Mouse (Mus musculus) forebrain, embryonic 13.5 days (tissue): ENCODE data around the gene Plekha3. TPM values are rescaled to one million over a fixed set of nuclear protein-coding genes. Genes with fewer than 3 reads are reported as not detected.

Experiments
- ATAC-seq: fragments of 200-750 bp; cut with Nextera tagmentation; 2 replicates; pipeline ENCODE4 v1.8.0; 2017
- H3K27ac ChIP-seq: fragments of 300-500 bp; sonication (generic); 2 replicates; pipeline ENCODE4 v1.5.1; 2015; ENCODE audit warnings: inconsistent platforms, mild to moderate bottlenecking, moderate library complexity
- H3K27me3 ChIP-seq: fragments of 300-500 bp; sonication (generic); 2 replicates; pipeline ENCODE4 v1.6.1; 2015; ENCODE audit warnings: mild to moderate bottlenecking, inconsistent platforms
- H3K36me3 ChIP-seq: fragments of 300-500 bp; sonication (generic); 2 replicates; pipeline ENCODE4 v1.6.1; 2015; ENCODE audit warnings: mild to moderate bottlenecking, inconsistent platforms; ENCODE audit not compliant: poor library complexity, severe bottlenecking
- H3K4me1 ChIP-seq: fragments of 300-500 bp; sonication (generic); 2 replicates; pipeline ENCODE4 v1.6.1; 2015; ENCODE audit warnings: inconsistent platforms
- H3K4me2 ChIP-seq: fragments of 300-500 bp; sonication (generic); 2 replicates; pipeline ENCODE4 v1.6.1; 2015; ENCODE audit warnings: inconsistent platforms, mild to moderate bottlenecking, moderate library complexity
- H3K4me3 ChIP-seq: fragments of 300-500 bp; sonication (generic); 2 replicates; pipeline ENCODE4 v1.5.1; 2015; ENCODE audit warnings: mild to moderate bottlenecking, inconsistent platforms
- H3K9ac ChIP-seq: fragments of 300-500 bp; sonication (generic); 2 replicates; pipeline ENCODE4 v1.6.1; 2015; ENCODE audit warnings: mild to moderate bottlenecking, inconsistent platforms
- H3K9me3 ChIP-seq: fragments of 300-500 bp; sonication (generic); replicated peaks from 2 replicates; pipeline ENCODE4 v1.6.1; 2016; ENCODE audit warnings: inconsistent platforms
- WGBS: fragments of 180-500 bp; shearing (Covaris S2); methylation state at CpG from one replicate; pipeline ENCODE4 v1.1.7; 2015; 5-methylcytosine and 5-hydroxymethylcytosine counted together
- polyA plus RNA-seq: library from polyadenylated mRNA; unstranded; fragments of >200 nt; fragmentation: Nextera tagmentation; extraction: Ambion mirVana; gene quantifications from 2 replicates; pipeline ENCODE4 v1.2.1, GENCODE M21; 2015

Plekha3 gene
- polyA plus RNA-seq, 1 experiment from 2014 or later, result 6.4 TPM

DNA sequence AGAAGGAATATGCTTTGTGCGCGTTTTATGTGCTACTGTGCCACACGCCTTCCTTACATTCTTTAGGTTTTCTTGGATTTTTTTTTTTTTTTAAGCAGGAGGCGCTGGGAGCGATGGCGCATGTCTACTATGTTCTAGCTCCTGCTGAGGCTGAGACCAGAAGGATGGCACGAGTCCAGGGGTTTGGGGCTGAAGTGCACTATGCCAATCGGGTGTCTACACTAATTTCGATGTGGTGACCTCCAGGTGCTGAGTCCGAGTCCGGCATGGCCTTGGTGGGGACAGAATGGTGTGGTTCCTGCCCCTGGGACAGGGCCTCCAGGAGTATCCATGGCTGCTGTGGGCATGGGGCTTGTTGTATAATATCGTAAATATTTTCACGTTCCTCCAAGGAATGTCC lies 16.5 kb upstream of the Plekha3 start:
- no peaks in the 10 kb centered on the region for H3K4me1 ChIP-seq
- H3K9me3 ChIP-seq, result no peaks in the 10 kb centered on the region
- H3K27me3 ChIP-seq, result no peaks in the 10 kb centered on the region
- peaks cover 15% of the 10 kb centered on the region for H3K36me3 ChIP-seq
- ATAC-seq, result no peak
- 85% methylated on average over 13 of the region's 13 CpGs for WGBS
- no peak overlapping the region for H3K4me2 ChIP-seq
- no peak overlapping the region for H3K9ac ChIP-seq
- no peak overlapping the region for H3K4me3 ChIP-seq
- H3K27ac ChIP-seq, result no peak overlapping the region

DNA sequence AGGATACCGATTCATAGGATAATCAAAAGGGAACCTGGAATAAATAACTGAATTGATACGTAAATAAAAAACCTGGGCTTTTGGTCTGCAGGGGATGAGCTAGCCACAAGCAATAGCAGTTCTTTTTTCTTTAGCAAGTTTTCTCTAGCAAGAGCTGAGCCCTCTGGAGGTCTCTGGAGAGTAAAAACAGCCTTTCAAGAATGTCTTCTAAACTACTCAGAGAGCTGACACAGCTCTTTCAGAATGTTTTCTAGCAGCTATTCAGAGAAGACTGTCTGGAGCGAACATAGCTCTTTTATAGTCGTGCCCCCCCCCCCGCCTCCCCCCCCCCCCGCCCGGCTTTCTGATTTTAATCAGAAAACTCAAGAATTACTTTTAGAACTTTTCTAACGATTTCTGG lies 15.7 kb upstream of the Plekha3 start:
- no peaks in the 10 kb centered on the region for H3K4me1 ChIP-seq
- no peak overlapping the region for H3K27ac ChIP-seq
- H3K9me3 ChIP-seq, result no peaks in the 10 kb centered on the region
- no peak overlapping the region for H3K9ac ChIP-seq
- no peak overlapping the region for H3K4me3 ChIP-seq
- H3K27me3 ChIP-seq, result no peaks in the 10 kb centered on the region
- ATAC-seq, result no peak
- no peak overlapping the region for H3K4me2 ChIP-seq
- 52% methylated on average over 6 of the region's 8 CpGs for WGBS
- H3K36me3 ChIP-seq, result peaks cover 22% of the 10 kb centered on the region

DNA sequence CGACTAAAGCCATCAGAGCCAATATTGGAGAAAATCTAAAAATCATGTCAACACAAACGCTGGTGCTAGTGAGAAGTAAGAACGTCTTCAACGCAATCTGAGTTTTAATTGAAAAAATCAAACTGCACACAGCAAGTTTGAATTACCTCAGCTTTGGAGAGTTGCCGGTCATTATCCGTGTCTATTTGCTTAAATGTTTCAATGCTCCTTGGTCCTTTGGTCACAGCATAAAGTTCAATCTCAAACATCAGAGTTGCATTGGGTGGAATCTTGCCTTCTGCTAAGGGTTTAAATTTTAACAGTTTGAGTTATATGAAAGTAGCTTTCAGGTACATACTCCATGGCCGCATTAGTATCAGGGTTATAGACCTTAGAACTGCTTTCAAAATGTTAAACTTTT lies 9.6 kb upstream of the Plekha3 start:
- Histone ChIP-seq H3K9me3 (no peaks in the 10 kb centered on the region), H3K4me1 (no peaks in the 10 kb centered on the region), H3K9ac (no peak overlapping the region), H3K4me2 (no peak overlapping the region), H3K27me3 (no peaks in the 10 kb centered on the region), H3K36me3 (peaks cover 37% of the 10 kb centered on the region), H3K4me3 (no peak overlapping the region), H3K27ac (no peak overlapping the region)
- WGBS, result 95% methylated on average over 7 of the region's 7 CpGs
- ATAC-seq, result no peak

DNA sequence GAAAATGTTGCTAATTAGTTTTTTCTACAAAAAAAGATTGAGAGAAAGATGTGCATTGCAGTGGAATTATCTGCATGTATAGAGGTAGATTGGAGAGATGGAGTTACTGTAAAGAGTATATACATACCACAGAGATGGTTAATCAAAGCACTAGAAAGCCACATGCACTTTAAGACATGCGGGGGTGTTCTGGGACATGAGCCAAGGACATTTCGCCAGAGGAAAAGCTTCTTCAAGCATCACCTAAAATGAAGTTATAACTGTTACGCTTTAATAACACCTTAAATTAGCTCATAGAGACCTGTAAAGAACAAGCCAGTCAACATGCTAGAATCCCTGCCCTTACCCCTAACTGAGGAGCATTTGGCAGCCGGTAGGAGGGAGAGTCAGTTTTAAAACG lies 7.9 kb upstream of the Plekha3 start:
- no peaks in the 10 kb centered on the region for H3K27me3 ChIP-seq
- no peak for ATAC-seq
- peaks cover 33% of the 10 kb centered on the region for H3K36me3 ChIP-seq
- H3K9ac ChIP-seq, result no peak overlapping the region
- peaks cover 7% of the 10 kb centered on the region for H3K4me1 ChIP-seq
- 84% methylated on average over 5 of the region's 5 CpGs for WGBS
- no peak overlapping the region for H3K4me3 ChIP-seq
- no peaks in the 10 kb centered on the region for H3K9me3 ChIP-seq
- H3K27ac ChIP-seq, result no peak overlapping the region
- H3K4me2 ChIP-seq, result no peak overlapping the region

DNA sequence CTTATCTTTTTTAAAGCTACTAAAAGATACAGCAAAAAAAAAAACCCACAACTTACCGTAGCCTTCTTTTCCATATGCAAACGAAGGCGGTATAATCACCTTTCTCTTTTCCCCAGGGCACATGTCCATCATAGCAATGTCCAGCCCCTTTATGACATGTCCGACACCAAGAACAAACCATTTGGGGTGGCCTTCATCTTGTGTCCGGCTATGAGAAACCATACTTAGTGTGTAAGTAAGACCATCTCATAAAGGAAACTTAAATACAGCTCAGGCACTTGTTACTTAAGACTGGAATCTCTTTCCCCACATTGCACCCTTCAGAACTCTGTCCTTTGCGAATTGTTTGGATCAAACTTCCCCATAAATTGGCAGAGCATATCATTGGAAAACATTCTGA lies 3.4 kb upstream of the Plekha3 start:
- peak overlapping the region; percentile 72; the same call in 1 of the 2 replicates for H3K9ac ChIP-seq

DNA sequence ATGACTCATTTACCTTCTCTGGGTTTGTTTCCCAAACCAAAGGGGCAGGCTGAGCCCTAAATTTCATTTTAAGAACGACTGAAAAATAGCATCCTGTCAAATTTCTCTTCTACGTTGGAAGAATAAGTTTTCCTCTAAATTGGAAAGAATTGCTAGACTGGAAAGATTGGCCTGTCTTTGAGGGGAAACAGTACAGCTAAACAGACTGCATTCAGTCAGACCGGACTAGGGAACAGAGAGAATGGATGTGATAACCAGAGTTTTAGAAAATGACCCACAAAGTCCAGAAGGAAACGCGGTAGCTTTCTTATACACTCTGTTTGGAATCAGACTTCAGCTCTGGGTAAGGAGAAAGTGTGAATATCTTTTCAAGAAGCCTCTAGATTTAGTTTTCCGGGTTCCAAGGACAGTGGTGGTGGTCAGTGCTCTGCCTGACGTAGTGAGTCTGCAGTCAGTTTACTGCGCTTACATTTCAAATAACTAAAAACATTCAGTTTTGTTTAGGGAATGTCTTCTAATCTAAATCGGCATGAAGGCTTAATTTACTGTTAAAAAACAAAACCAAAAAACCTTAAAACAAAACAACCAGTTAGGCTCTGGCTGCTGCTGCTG lies 2.8 kb upstream of the Plekha3 start:
- 0 out of 2 replicates have a peak overlapping the region, but pooled peaks have one; percentile 57 for H3K27ac ChIP-seq
- peak overlapping the region; percentile 72 for H3K4me2 ChIP-seq
- H3K4me3 ChIP-seq, result peak overlapping the region; percentile 48
- no peaks in the 10 kb centered on the region for H3K27me3 ChIP-seq
- 0 out of 2 replicates have a peak, but pooled peaks cover under 1% of the 10 kb centered on the region for H3K36me3 ChIP-seq
- H3K9ac ChIP-seq, result peak overlapping the region; percentile 72
- ATAC-seq, result no peak
- WGBS, result 45% methylated on average over 9 of the region's 9 CpGs
- H3K9me3 ChIP-seq, result no peaks in the 10 kb centered on the region
- peaks cover 28% of the 10 kb centered on the region for H3K4me1 ChIP-seq

More for the DNA sequence above, 3.4 kb upstream of the Plekha3 start:
- H3K27me3 ChIP-seq, result no peaks in the 10 kb centered on the region
- peaks cover 23% of the 10 kb centered on the region for H3K4me1 ChIP-seq
- 89% methylated on average over 6 of the region's 6 CpGs for WGBS
- ATAC-seq, result no peak
- 0 out of 2 replicates have a peak, but pooled peaks cover 4% of the 10 kb centered on the region for H3K36me3 ChIP-seq
- H3K4me3 ChIP-seq, result peak overlapping the region; percentile 48
- peak overlapping the region; percentile 72 for H3K4me2 ChIP-seq
- H3K27ac ChIP-seq, result no peak overlapping the region
- no peaks in the 10 kb centered on the region for H3K9me3 ChIP-seq

DNA sequence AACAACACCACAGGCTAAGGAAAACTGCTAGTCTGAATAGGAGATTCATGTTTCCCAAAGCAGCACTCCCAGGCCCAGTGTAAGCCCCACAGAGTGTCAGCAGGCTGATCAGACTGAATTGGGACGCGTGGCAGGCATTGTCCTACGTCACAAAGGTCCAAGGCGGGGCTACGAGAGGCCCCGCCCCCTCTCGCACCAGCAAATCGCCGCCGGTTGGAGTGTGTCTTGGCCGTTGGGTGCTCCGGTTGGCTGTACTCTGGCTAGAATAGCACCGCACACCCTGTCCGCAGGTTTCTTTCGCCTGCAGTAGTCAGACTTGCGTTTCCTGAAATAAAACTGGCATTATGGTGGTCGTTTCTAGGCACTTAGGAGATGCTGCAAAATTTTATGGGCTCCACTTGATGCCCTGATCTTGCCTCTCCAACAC lies 2.1 kb upstream of the Plekha3 start, which contains the start of gene Fkbp7:
Gene Fkbp7 (minus strand): TSS at position 151 of the 427 bp plus-strand sequence.
- Histone ChIP-seq H3K4me1 (peaks cover 32% of the 10 kb centered on the region), H3K4me3 (peak within 1 kb of the TSS; percentile 48), H3K9ac (peak within 1 kb of the TSS; percentile 72), H3K27ac (peak within 1 kb of the TSS; percentile 57), H3K36me3 (no peaks in the 10 kb centered on the region), H3K27me3 (no peaks in the 10 kb centered on the region), H3K4me2 (peak within 1 kb of the TSS; percentile 72), H3K9me3 (no peaks in the 10 kb centered on the region)
- ATAC-seq, result peak; percentile 95
- WGBS, result under 1% methylated on average over 17 of the region's 17 CpGs

DNA sequence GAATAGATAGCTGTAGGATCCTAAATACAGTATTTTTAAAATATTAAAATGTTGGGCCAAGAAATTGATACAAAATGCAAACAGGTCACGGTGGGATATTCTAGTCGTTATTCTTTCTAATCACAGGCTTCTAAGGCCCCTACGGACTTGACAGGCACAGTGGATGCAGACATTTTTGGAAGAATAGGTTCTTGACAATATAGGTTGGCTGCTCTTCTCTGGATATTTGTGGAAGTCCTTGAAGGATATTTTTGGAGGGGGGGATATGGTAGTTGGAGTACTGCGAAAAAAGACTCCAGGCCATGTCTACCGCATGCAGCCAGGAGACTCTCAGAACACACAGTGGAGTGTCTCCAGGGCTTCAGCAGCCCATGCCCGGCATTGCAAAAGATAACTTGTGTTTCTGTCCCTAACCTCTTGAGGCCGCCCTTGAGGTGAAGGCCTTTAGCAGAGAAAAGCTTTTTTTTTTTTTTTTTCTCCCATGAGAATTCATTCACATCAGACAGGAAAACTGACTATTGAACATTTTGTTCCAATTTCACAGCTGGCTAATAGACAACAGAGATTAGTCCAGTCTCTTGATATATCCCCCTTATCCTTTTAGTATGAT lies 1.5 kb upstream of the Plekha3 start:
- no peaks in the 10 kb centered on the region for H3K9me3 ChIP-seq
- H3K4me1 ChIP-seq, result peaks cover 32% of the 10 kb centered on the region
- H3K4me2 ChIP-seq, result peak overlapping the region; percentile 72
- H3K9ac ChIP-seq, result no peak overlapping the region
- H3K36me3 ChIP-seq, result no peaks in the 10 kb centered on the region; the same call in 1 of the 2 replicates
- no peaks in the 10 kb centered on the region for H3K27me3 ChIP-seq
- H3K27ac ChIP-seq, result peak overlapping the region; percentile 57; the same call in 1 of the 2 replicates
- ATAC-seq, result no peak
- peak overlapping the region; percentile 48; the same call in 1 of the 2 replicates for H3K4me3 ChIP-seq
- 39% methylated on average over 7 of the region's 7 CpGs for WGBS

DNA sequence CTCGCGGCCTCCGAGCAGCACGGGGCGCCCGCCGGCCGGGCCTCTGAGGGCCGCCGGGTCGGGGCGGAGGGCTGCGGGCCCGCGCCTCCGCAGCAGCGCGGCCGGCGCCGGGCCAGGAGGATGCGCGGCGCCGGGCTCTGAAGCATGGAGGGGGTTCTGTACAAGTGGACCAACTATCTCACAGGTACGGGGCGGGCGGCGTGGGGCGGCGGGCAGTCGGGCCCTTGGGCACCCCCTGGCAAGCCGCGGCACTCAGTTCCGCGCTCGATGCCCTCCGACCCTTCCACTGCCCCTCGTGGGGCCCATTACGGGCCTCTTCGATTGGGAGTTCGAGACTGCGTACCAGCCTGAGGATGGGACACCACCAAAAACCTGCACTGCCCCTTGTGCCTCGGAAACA lies 370 bp downstream of the Plekha3 start:
- peak overlapping the region; percentile 81 for H3K27ac ChIP-seq
- peaks cover 5% of the 10 kb centered on the region; the same call in 1 of the 2 replicates for H3K36me3 ChIP-seq
- ATAC-seq, result 0 out of 2 replicates have a peak, but pooled peaks have one; percentile 46
- H3K27me3 ChIP-seq, result no peaks in the 10 kb centered on the region
- peaks cover 32% of the 10 kb centered on the region for H3K4me1 ChIP-seq
- under 1% methylated on average over 41 of the region's 44 CpGs for WGBS
- peak overlapping the region; percentile 77 for H3K4me2 ChIP-seq
- peak overlapping the region; percentile 89 for H3K4me3 ChIP-seq
- no peaks in the 10 kb centered on the region for H3K9me3 ChIP-seq
- peak overlapping the region; percentile 90 for H3K9ac ChIP-seq

DNA sequence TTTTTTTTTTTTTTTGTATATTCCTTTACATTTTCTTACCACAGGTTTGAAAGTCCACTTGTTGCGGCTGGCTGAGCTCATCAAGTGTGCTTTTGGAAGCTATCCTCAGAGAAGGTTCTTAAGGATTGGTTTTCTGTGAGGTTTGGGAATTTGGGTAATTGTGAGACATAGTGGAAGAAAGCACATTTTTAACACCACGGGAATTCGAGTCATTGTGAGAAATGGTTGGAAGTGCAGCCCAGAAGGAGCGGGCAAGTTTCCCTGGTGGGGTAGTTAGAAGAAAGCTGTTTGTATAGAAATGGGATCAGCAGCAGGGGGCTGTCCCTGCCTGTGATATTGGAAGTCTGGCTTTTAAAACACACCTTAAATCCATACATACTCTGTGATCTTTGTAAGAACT lies 868 bp downstream of the Plekha3 start:
- peak overlapping the region; percentile 90 for H3K9ac ChIP-seq
- H3K9me3 ChIP-seq, result no peaks in the 10 kb centered on the region
- no peaks in the 10 kb centered on the region for H3K27me3 ChIP-seq
- peak overlapping the region; percentile 89 for H3K4me3 ChIP-seq
- ATAC-seq, result no peak
- H3K4me2 ChIP-seq, result peak overlapping the region; percentile 77
- no peak overlapping the region for H3K27ac ChIP-seq
- peaks cover 32% of the 10 kb centered on the region for H3K4me1 ChIP-seq
- 7% methylated on average over 4 of the region's 4 CpGs for WGBS
- peaks cover 5% of the 10 kb centered on the region; the same call in 1 of the 2 replicates for H3K36me3 ChIP-seq

DNA sequence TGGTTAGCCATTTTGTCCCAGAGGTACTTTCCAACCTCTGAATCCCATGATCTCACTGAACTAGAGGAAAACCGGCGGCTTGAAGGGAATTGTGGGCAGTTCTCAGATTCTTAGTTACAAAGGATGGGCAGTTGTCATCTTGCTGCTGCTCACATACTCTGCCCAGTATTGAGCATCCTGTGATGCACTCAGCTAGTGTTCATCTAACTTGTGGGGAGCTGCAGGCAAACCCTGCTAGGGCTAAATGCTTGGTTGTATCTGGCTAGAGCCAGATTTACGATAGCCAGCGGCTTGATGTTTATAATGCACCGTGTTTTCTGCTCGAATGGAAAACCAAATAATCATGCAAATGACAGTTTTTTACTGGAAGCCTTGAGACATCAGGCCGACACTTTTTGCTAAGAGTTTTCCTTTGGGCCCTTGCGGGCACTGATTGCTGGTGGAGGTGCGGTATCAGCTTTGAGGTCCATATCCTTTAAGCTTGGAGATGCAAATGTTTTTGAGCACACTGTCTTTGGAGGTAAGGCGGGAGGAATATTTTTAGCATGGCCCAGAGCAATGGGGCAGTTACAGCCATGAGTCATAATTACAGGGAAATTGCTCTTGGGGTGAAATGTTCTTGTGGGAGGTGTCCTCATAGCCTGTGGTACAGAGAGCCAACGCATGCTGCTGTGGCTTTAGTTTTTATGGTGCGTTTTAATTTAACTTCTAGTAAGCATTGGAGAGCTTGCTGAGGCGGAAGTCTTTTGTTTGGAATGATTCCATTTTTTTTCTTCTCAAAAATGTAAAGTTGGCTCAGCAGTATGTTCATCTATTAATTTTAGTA lies 1.5 kb downstream of the Plekha3 start:
- peak overlapping the region; percentile 90 for H3K9ac ChIP-seq
- WGBS, result 62% methylated on average over 13 of the region's 13 CpGs
- no peaks in the 10 kb centered on the region for H3K27me3 ChIP-seq
- H3K27ac ChIP-seq, result no peak overlapping the region
- peak overlapping the region; percentile 89 for H3K4me3 ChIP-seq
- no peaks in the 10 kb centered on the region for H3K9me3 ChIP-seq
- H3K4me2 ChIP-seq, result peak overlapping the region; percentile 77
- peaks cover 31% of the 10 kb centered on the region for H3K4me1 ChIP-seq
- ATAC-seq, result no peak
- H3K36me3 ChIP-seq, result peaks cover 8% of the 10 kb centered on the region

DNA sequence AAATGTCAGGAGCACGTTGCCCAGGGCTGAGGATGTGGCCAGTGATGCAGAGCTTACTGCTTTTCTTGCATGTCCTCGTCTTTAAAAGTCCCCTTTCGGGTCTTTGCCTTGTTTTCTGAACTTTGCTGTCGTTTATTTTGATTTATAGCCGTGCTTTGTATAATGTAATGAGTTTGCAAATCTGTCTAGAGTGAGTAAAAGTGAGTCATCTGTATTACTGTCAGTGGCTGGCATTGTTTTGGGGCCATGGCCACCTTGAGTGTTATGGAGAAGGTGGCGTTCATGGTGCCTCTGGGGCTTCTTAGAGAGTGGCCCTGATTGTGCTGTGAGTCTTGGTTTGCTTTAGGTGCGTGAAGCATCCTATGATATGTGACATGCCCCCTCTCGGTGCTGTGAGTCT lies 7.2 kb downstream of the Plekha3 start:
- no peaks in the 10 kb centered on the region for H3K27me3 ChIP-seq
- H3K9me3 ChIP-seq, result no peaks in the 10 kb centered on the region
- H3K9ac ChIP-seq, result no peak overlapping the region
- H3K4me3 ChIP-seq, result no peak overlapping the region
- H3K27ac ChIP-seq, result no peak overlapping the region
- no peak for ATAC-seq
- WGBS, result 90% methylated on average over 8 of the region's 8 CpGs
- no peak overlapping the region for H3K4me2 ChIP-seq
- peaks cover 3% of the 10 kb centered on the region; the same call in 1 of the 2 replicates for H3K4me1 ChIP-seq
- peaks cover 63% of the 10 kb centered on the region for H3K36me3 ChIP-seq
